Mouse (Mus musculus): ENCODE measurements around the gene Csmd2.

GRCm38 (mm10) chr4:128492055-128492454 lies 504.4 kb downstream of the Csmd2 start:
- no peak for TF ChIP-seq EP300 (IDR thresholded peaks at IDR 0.05)
- TF ChIP-seq CTCF (IDR thresholded peaks at IDR 0.05), result no peak
